Mouse (Mus musculus) liver, embryonic 16.5 days (tissue): ENCODE measurements around the gene Agap1. TPM values are rescaled to one million over a fixed set of nuclear protein-coding genes. Genes with fewer than 3 reads are reported as not detected.

Experiments used
- ATAC-seq: fragments of 200-750 bp; cut with Nextera tagmentation; 2 replicates; pipeline ENCODE4 v1.8.0; 2017; ENCODE audit warnings: low read depth, mild to moderate bottlenecking, moderate number of reproducible peaks, moderate library complexity
- H3K27ac ChIP-seq: fragments of 300-500 bp; sonication (generic); 2 replicates; pipeline ENCODE4 v1.5.1; 2014; ENCODE audit warnings: mild to moderate bottlenecking, low read length
- H3K27me3 ChIP-seq: fragments of 300-500 bp; sonication (generic); 2 replicates; pipeline ENCODE4 v1.6.1; 2014; ENCODE audit warnings: low read depth, low read length, mixed read lengths; ENCODE audit not compliant: control insufficient read depth, insufficient read depth
- H3K36me3 ChIP-seq: fragments of 300-500 bp; sonication (generic); 2 replicates; pipeline ENCODE4 v1.6.1; 2014; ENCODE audit warnings: mild to moderate bottlenecking; ENCODE audit not compliant: control insufficient read depth, insufficient read depth
- H3K4me1 ChIP-seq: fragments of 300-500 bp; sonication (generic); 2 replicates; pipeline ENCODE4 v1.6.1; 2014; ENCODE audit warnings: low read depth, low read length, mixed read lengths; ENCODE audit not compliant: control insufficient read depth
- H3K4me2 ChIP-seq: fragments of 300-500 bp; sonication (generic); 2 replicates; pipeline ENCODE4 v1.6.1; 2014; ENCODE audit warnings: low read depth, low read length, mixed read lengths
- H3K4me3 ChIP-seq: fragments of 300-500 bp; sonication (generic); 2 replicates; pipeline ENCODE4 v1.5.1; 2014; ENCODE audit warnings: low read depth, mild to moderate bottlenecking, low read length
- H3K9ac ChIP-seq: fragments of 300-500 bp; sonication (generic); 2 replicates; pipeline ENCODE4 v1.6.1; 2014; ENCODE audit warnings: low read depth, low read length
- H3K9me3 ChIP-seq: fragments of 300-500 bp; sonication (generic); replicated peaks from 2 replicates; pipeline ENCODE4 v1.6.1; 2016; ENCODE audit warnings: low read length; ENCODE audit not compliant: control insufficient read depth
- WGBS: fragments of 180-500 bp; shearing (Covaris S2); extraction: QIAGEN DNeasy Blood & Tissue Kit; methylation state at CpG from one replicate; pipeline ENCODE4 v1.1.7; 2014; ENCODE audit not compliant: insufficient replicate concordance; 5-methylcytosine and 5-hydroxymethylcytosine counted together
- polyA plus RNA-seq: library from polyadenylated mRNA; unstranded; fragments of >200 nt; fragmentation: Nextera tagmentation; extraction: Ambion mirVana; gene quantifications from 2 replicates; pipeline ENCODE4 v1.2.1, GENCODE M21; 2015

Gene Agap1
- polyA plus RNA-seq, 1 experiment from 2014 or later = 1.1 TPM

DNA sequence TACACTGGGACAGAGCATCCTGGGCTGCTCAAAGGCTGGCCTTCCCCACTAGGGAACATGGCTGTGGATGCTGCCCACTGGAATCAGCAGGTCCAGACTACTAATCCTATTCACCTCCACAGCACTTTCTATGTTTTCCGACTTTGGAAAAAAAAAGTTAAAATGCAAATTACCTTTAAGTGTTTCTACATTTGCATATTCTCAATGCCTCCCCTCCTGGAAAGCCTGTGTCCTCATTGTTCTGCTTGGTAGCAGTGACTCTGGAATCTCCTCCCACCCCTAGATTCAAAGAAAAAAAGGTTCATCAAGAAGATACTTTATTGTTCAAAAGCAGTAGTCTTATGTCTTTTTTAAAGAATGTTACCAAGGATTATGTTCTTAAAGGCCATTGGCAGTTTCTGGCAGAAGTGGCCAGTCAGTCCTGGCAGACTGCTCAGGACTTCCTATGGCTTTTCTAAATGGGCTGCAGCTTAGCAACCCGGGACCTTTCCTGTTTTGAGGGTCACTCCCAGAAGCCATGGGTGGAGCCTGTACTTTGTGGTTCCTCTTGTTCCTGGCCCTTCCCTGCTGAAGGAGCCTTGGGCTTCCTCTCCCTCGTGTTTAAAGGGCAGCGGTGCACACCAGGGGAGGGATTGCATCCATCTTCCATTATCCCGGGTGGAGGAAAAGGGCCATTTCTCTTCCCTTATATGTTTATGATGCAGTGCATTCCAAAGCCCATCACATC is 421.9 kb downstream of the Agap1 start:
- H3K4me3 ChIP-seq = no peak overlapping the region
- no peak for ATAC-seq
- H3K27me3 ChIP-seq = no peaks in the 10 kb centered on the region
- H3K4me1 ChIP-seq = no peaks in the 10 kb centered on the region
- no peaks in the 10 kb centered on the region for H3K36me3 ChIP-seq
- no peak overlapping the region for H3K27ac ChIP-seq
- H3K4me2 ChIP-seq = no peak overlapping the region
- WGBS = 26% methylated on average over 5 of the region's 5 CpGs
- H3K9ac ChIP-seq = no peak overlapping the region
- H3K9me3 ChIP-seq = no peaks in the 10 kb centered on the region

DNA sequence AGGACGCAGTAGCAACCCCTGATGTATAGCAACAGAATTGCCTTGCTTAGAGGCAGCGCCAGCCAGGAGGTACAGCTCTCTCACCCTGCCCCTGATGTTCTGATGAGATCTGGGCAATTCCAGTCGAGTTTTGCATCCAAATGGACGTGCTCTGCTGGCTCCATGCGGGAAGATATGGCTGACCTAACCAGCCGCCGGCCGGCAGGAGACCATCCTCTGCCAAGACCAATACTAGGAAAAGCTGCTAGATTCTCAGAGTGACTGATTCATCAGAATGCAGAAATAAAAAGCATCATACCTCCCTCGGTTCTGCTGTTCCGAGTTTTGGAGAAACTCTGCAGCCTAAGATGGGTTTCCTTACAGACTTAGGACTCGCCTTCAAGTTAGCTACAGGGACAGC is 423.9 kb downstream of the Agap1 start:
- Histone ChIP-seq H3K27ac (no peak overlapping the region), H3K27me3 (no peaks in the 10 kb centered on the region), H3K4me2 (no peak overlapping the region), H3K9me3 (no peaks in the 10 kb centered on the region), H3K36me3 (no peaks in the 10 kb centered on the region), H3K9ac (no peak overlapping the region), H3K4me3 (no peak overlapping the region), H3K4me1 (no peaks in the 10 kb centered on the region)
- ATAC-seq = no peak
- WGBS = 68% methylated on average over 11 of the region's 11 CpGs

DNA sequence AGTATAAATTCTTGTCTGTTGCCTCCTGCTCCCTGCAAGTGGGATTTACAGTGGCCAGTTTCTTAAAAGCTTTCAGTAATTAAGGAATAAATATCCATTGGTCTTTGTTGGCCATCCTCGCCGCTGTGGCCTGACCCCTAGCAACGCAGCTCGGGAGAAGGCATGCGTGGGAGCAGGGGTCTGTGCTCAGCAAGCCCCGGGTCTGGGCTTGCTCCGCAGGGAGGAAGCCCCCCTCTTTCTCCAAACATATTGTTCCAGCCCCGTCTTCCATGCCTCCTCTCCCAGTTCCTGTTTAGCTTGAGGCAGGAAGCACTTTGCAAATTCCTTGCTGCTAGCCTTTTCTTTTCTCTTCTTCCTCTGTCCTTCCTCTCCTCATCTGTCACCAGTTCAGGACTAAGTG is 425.6 kb downstream of the Agap1 start:
- no peaks in the 10 kb centered on the region for H3K4me1 ChIP-seq
- no peaks in the 10 kb centered on the region for H3K9me3 ChIP-seq
- no peak overlapping the region for H3K27ac ChIP-seq
- 53% methylated on average over 8 of the region's 8 CpGs for WGBS
- no peak for ATAC-seq
- H3K4me2 ChIP-seq = no peak overlapping the region
- H3K4me3 ChIP-seq = no peak overlapping the region
- H3K36me3 ChIP-seq = no peaks in the 10 kb centered on the region
- no peak overlapping the region for H3K9ac ChIP-seq
- H3K27me3 ChIP-seq = no peaks in the 10 kb centered on the region

DNA sequence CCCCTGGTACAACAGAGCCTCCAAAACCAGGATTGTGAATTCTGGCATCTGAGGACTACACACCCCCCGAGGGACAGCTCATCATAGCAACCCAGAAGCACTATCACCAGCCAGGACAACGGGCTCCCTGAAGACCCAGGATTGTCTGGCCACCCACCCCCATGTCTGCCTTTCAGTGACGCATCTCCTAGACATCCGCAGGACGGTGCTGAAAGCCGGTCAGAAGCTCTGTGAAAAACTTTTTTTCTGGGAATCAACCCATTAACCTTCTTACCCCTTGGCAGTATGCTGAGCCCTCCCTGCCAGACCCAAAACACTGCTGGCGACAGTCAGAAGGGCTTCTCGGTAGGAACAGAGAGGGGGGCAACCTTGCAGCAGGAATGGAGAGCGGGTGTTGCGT is 426.2 kb downstream of the Agap1 start:
- Histone ChIP-seq H3K4me1 (no peaks in the 10 kb centered on the region; the same call in 1 of the 2 replicates), H3K27me3 (no peaks in the 10 kb centered on the region), H3K9me3 (no peaks in the 10 kb centered on the region), H3K9ac (no peak overlapping the region), H3K4me2 (no peak overlapping the region), H3K27ac (no peak overlapping the region), H3K4me3 (no peak overlapping the region), H3K36me3 (no peaks in the 10 kb centered on the region)
- ATAC-seq = no peak
- WGBS = 73% methylated on average over 10 of the region's 10 CpGs

DNA sequence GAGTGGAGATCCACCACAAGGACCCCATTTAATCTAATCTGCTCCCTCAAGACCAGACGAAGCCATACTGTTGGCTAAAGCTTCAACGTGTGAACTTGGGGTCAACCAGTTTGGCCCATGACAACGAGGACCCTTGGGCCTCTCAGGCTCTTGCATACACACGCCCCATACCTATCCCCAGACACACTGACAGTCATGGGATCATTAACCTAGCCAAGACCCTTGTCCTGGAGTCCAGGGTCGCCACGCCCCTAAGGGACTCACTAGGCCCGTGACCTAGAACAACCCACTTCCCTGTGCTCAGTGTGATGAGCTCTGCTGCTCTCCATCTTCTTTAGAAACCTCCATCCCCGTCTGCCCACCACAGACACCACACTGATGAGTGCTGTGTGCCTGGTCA is 429.7 kb downstream of the Agap1 start:
- ATAC-seq = no peak
- H3K9ac ChIP-seq = no peak overlapping the region
- no peak overlapping the region for H3K27ac ChIP-seq
- 61% methylated on average over 8 of the region's 8 CpGs for WGBS
- no peaks in the 10 kb centered on the region for H3K27me3 ChIP-seq
- no peaks in the 10 kb centered on the region; the same call in 1 of the 2 replicates for H3K4me1 ChIP-seq
- no peaks in the 10 kb centered on the region; the same call in 1 of the 2 replicates for H3K36me3 ChIP-seq
- no peak overlapping the region for H3K4me2 ChIP-seq
- H3K9me3 ChIP-seq = no peaks in the 10 kb centered on the region
- H3K4me3 ChIP-seq = no peak overlapping the region

DNA sequence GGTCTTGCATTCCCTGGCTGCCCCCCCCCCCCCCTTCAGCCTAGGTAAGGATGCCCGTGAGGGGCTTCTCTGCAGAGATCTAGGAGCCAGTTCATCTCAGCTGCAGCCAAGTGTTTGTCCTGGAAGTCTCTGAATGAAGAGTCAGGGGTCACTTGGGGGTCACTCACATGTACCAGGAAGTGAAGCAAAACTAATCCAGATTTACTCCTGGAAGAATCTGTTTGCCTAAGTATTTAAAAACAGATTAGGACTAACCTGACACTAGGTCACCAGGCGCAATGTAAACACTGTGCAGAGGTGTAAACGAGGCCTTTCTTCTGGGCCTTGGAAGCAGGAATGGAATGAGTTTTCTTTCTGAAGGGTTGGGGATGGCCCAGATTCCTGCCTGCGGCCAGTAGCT is 431.1 kb downstream of the Agap1 start:
- no peaks in the 10 kb centered on the region for H3K27me3 ChIP-seq
- no peak overlapping the region for H3K27ac ChIP-seq
- H3K4me1 ChIP-seq = no peaks in the 10 kb centered on the region; the same call in 1 of the 2 replicates
- H3K9me3 ChIP-seq = no peaks in the 10 kb centered on the region
- no peak overlapping the region for H3K9ac ChIP-seq
- no peak for ATAC-seq
- no peak overlapping the region for H3K4me3 ChIP-seq
- WGBS = 50% methylated on average over 4 of the region's 4 CpGs
- H3K36me3 ChIP-seq = peaks cover under 1% of the 10 kb centered on the region; the same call in 1 of the 2 replicates
- no peak overlapping the region for H3K4me2 ChIP-seq

DNA sequence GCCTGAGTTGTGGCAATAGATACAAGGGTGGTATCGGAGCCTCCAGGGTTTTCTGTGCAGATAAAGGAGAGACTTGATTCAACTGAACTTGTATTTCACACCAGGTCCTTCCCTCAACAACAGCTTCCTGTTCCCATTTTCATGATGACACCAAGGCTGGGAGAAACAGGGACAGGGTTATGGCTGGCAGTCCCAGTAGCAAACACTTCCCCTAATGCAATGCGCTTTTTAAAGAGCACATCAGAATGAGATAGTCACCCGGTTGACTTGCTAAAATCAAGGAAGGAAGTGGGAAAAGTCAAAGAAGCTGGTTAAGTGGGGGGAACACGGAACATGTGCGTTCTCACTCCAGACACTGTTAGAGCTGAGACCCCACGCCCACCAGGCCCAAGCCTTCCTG is 436.8 kb downstream of the Agap1 start:
- Histone ChIP-seq H3K27ac (no peak overlapping the region), H3K4me3 (no peak overlapping the region), H3K4me2 (no peak overlapping the region), H3K27me3 (no peaks in the 10 kb centered on the region), H3K4me1 (no peaks in the 10 kb centered on the region), H3K9me3 (no peaks in the 10 kb centered on the region), H3K36me3 (peaks cover 2% of the 10 kb centered on the region; the same call in 1 of the 2 replicates), H3K9ac (no peak overlapping the region)
- no peak for ATAC-seq
- WGBS = 29% methylated on average over 6 of the region's 6 CpGs

DNA sequence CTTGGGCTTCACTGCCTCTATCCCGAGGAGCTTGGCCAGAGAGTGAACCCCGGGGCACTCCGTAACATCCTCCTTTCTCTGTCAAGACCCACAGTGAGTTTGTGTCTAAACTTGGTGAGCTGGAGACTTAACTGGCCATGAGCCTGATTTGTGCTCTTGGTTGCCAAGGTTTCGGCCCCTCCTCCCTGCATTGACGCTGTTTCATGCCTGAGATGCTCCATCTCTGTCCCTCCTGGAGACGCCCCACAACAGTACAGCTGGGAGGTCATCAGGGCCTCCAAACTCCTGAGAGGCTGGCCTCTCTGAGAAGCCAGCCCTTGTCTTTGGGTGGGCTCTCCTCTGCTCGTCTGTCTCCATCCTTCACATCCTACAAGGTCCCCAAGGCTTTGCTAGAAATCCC is 437.7 kb downstream of the Agap1 start:
- H3K27me3 ChIP-seq = no peaks in the 10 kb centered on the region
- H3K9me3 ChIP-seq = no peaks in the 10 kb centered on the region
- H3K4me1 ChIP-seq = no peaks in the 10 kb centered on the region
- H3K36me3 ChIP-seq = peaks cover 2% of the 10 kb centered on the region; the same call in 1 of the 2 replicates
- no peak for ATAC-seq
- no peak overlapping the region for H3K4me3 ChIP-seq
- H3K4me2 ChIP-seq = no peak overlapping the region
- no peak overlapping the region for H3K27ac ChIP-seq
- 59% methylated on average over 7 of the region's 7 CpGs for WGBS
- no peak overlapping the region for H3K9ac ChIP-seq

DNA sequence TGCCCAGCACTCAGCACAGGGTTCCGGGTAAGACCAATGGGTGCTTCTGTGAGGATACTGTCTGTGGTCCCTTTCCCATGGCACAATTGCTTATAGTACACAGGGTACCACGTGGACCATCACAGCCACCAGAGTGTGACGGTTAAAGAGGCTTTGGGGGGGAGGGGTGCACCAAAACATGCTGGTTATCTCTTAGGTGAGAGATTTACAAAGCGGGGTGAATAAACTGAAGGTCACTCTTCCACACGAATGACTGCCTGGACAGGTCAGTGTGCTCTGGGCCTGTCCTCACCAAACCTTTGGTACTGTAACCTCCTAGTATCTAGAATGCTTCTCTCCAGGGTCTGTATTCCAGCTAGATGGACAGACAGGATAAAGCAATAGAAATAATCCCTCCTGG is 441.2 kb downstream of the Agap1 start:
- H3K4me2 ChIP-seq = no peak overlapping the region
- 60% methylated on average over 5 of the region's 5 CpGs for WGBS
- H3K9me3 ChIP-seq = no peaks in the 10 kb centered on the region
- H3K9ac ChIP-seq = no peak overlapping the region
- ATAC-seq = no peak
- no peak overlapping the region for H3K4me3 ChIP-seq
- no peaks in the 10 kb centered on the region for H3K4me1 ChIP-seq
- H3K36me3 ChIP-seq = no peaks in the 10 kb centered on the region
- no peaks in the 10 kb centered on the region for H3K27me3 ChIP-seq
- no peak overlapping the region for H3K27ac ChIP-seq
